Mouse (Mus musculus): Measurements from ENCODE around the gene Tut1. TPM values are rescaled to one million over a fixed set of nuclear protein-coding genes. Genes with fewer than 3 reads are reported as not detected.
A peak's percentile ranks its signal among the peaks of the same experiment; 100 is the strongest.

The Tut1 gene
- polyA plus RNA-seq, 1 experiment from 2014 or later = 19.8 TPM

DNA sequence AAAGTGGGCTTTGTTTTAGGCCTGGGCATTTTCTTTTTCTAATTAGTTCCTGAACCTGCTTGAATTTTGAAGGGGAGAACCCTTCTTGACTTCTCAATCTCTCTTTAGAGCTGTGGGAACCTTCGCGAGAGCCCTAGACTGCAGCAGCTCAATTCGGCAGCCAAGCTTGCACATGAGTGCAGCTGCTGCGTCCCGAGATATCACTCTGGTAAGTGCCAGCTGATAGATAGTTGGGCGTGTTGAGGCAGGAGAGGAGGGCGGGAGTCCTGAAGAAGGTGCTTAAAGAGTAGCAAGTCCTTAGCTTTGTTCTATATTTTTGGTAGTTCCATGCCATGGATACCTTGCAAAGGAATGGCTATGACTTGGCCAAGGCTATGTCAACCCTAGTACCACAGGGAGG lies 6.7 kb upstream of the Tut1 start:
- Histone ChIP-seq H3K36me3 (ENCODE audit: control insufficient read depth, insufficient read depth, low read length) (peaks cover 40% of the 10 kb centered on the region), H3K27me3 (ENCODE audit: control insufficient read depth, insufficient read depth, low read length) (no peaks in the 10 kb centered on the region), H3K9me3 (replicated peaks; ENCODE audit: control insufficient read depth, low read length) (no peaks in the 10 kb centered on the region), H3K4me1 (ENCODE audit: control insufficient read depth, insufficient read depth, low read length) (peaks cover 12% of the 10 kb centered on the region), H3K4me2 (no peak overlapping the region), H3K27ac (ENCODE audit: low read depth, low read length) (no peak overlapping the region), H3K4me3 (ENCODE audit: low read depth, low read length) (no peak overlapping the region), H3K9ac (ENCODE audit: low read depth, low read length) (no peak overlapping the region)
- no peak for ATAC-seq (replicated peaks; ENCODE audit: insufficient number of reproducible peaks, low FRiP score, low TSS enrichment)
- 85% methylated on average over 7 of the region's 7 CpGs for WGBS (ENCODE audit: insufficient replicate concordance)

GRCm38 (mm10) chr19:8950190-8950589 lies 3.5 kb upstream of the Tut1 start:
- ATAC-seq (replicated peaks; ENCODE audit: insufficient number of reproducible peaks, low FRiP score, low TSS enrichment) = no peak
- Histone ChIP-seq H3K9ac (ENCODE audit: low read depth, low read length) (no peak overlapping the region), H3K4me3 (ENCODE audit: low read depth, low read length) (no peak overlapping the region), H3K9me3 (replicated peaks; ENCODE audit: control insufficient read depth, low read length) (no peaks in the 10 kb centered on the region), H3K36me3 (ENCODE audit: control insufficient read depth, insufficient read depth, low read length) (peaks cover 44% of the 10 kb centered on the region), H3K27ac (ENCODE audit: low read depth, low read length) (no peak overlapping the region), H3K4me2 (no peak overlapping the region), H3K27me3 (ENCODE audit: control insufficient read depth, insufficient read depth, low read length) (no peaks in the 10 kb centered on the region), H3K4me1 (ENCODE audit: control insufficient read depth, insufficient read depth, low read length) (peaks cover 7% of the 10 kb centered on the region)
- 90% methylated on average over 5 of the region's 5 CpGs for WGBS (ENCODE audit: insufficient replicate concordance)

DNA sequence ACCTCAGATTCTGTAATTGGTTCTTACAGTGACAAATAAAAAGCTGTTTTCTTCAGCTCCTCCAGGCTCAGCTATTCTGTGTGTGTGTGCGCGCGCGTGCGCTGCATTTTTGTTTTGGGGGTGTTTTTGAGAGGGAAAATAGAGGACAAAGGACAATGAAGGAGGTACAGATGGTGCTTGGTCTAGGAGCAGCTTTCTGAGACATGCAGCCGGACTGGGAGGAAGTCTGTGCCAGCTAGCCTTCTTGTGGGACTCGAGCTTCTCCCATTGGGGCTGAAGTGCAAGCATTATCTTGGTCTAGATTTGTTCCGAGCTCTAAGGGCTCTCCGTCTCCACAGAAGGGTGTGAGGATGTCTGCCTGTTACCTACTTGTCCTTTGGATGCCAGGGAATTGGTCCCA lies 1.4 kb upstream of the Tut1 start:
- Histone ChIP-seq H3K36me3 (ENCODE audit: control insufficient read depth, insufficient read depth, low read length) (peaks cover 32% of the 10 kb centered on the region), H3K4me3 (ENCODE audit: low read depth, low read length) (no peak overlapping the region), H3K9me3 (replicated peaks; ENCODE audit: control insufficient read depth, low read length) (no peaks in the 10 kb centered on the region), H3K4me1 (ENCODE audit: control insufficient read depth, insufficient read depth, low read length) (peaks cover 7% of the 10 kb centered on the region; the same call in 1 of the 2 replicates), H3K4me2 (no peak overlapping the region; the same call in 1 of the 2 replicates), H3K27me3 (ENCODE audit: control insufficient read depth, insufficient read depth, low read length) (no peaks in the 10 kb centered on the region), H3K27ac (ENCODE audit: low read depth, low read length) (no peak overlapping the region), H3K9ac (ENCODE audit: low read depth, low read length) (peak overlapping the region; percentile 43; the same call in 1 of the 2 replicates)
- no peak for ATAC-seq (replicated peaks; ENCODE audit: insufficient number of reproducible peaks, low FRiP score, low TSS enrichment)
- 90% methylated on average over 9 of the region's 9 CpGs for WGBS (ENCODE audit: insufficient replicate concordance)

- ATAC-seq (replicated peaks; ENCODE audit: insufficient number of reproducible peaks, low FRiP score, low TSS enrichment) = no peak
- peaks cover 7% of the 10 kb centered on the region; the same call in 1 of the 2 replicates for H3K4me1 ChIP-seq (ENCODE audit: control insufficient read depth, insufficient read depth, low read length)
- no peaks in the 10 kb centered on the region for H3K9me3 ChIP-seq (replicated peaks; ENCODE audit: control insufficient read depth, low read length)
- no peaks in the 10 kb centered on the region for H3K27me3 ChIP-seq (ENCODE audit: control insufficient read depth, insufficient read depth, low read length)
- peak overlapping the region; percentile 91 for H3K4me2 ChIP-seq
- peak overlapping the region; percentile 85 for H3K9ac ChIP-seq (ENCODE audit: low read depth, low read length)
- H3K36me3 ChIP-seq (ENCODE audit: control insufficient read depth, insufficient read depth, low read length) = peaks cover 21% of the 10 kb centered on the region
- peak overlapping the region; percentile 71 for H3K27ac ChIP-seq (ENCODE audit: low read depth, low read length)
- peak overlapping the region; percentile 86 for H3K4me3 ChIP-seq (ENCODE audit: low read depth, low read length)
- 6% methylated on average over 9 of the region's 9 CpGs for WGBS (ENCODE audit: insufficient replicate concordance)
Observed at GRCm38 (mm10) chr19:8954171-8954570, 524 bp downstream of the Tut1 start.

GRCm38 (mm10) chr19:8962256-8962655 lies 8.6 kb downstream of the Tut1 start:
- Histone ChIP-seq H3K27me3 (ENCODE audit: control insufficient read depth, insufficient read depth, low read length) (no peaks in the 10 kb centered on the region), H3K9me3 (replicated peaks; ENCODE audit: control insufficient read depth, low read length) (no peaks in the 10 kb centered on the region), H3K36me3 (ENCODE audit: control insufficient read depth, insufficient read depth, low read length) (peaks cover 38% of the 10 kb centered on the region), H3K9ac (ENCODE audit: low read depth, low read length) (no peak overlapping the region), H3K4me3 (ENCODE audit: low read depth, low read length) (no peak overlapping the region), H3K27ac (ENCODE audit: low read depth, low read length) (no peak overlapping the region), H3K4me2 (no peak overlapping the region), H3K4me1 (ENCODE audit: control insufficient read depth, insufficient read depth, low read length) (peaks cover 5% of the 10 kb centered on the region)
- no peak for ATAC-seq (replicated peaks; ENCODE audit: insufficient number of reproducible peaks, low FRiP score, low TSS enrichment)
- 88% methylated on average over 2 of the region's 2 CpGs for WGBS (ENCODE audit: insufficient replicate concordance)

DNA sequence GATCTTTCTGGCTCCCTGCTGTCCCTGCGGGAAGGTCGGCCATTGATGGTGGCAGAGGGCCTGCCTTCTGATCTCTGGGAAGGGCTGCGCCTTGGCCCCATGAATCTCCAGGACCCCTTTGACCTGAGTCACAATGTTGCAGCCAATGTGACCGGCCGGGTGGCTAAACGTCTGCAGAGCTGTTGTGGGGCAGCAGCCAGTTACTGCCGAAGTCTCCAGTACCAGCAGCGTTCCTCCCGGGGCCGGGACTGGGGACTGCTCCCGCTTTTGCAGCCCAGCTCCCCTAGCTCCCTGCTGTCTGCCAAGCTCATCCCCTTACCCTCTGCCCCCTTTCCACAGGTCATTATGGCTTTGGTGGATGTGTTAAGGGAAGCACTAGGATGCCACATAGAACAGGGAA lies 11.4 kb downstream of the Tut1 start:
- Histone ChIP-seq H3K4me1 (ENCODE audit: control insufficient read depth, insufficient read depth, low read length) (peaks cover 9% of the 10 kb centered on the region), H3K27ac (ENCODE audit: low read depth, low read length) (no peak overlapping the region; the same call in 1 of the 2 replicates), H3K4me3 (ENCODE audit: low read depth, low read length) (no peak overlapping the region), H3K9me3 (replicated peaks; ENCODE audit: control insufficient read depth, low read length) (no peaks in the 10 kb centered on the region), H3K9ac (ENCODE audit: low read depth, low read length) (0 out of 2 replicates have a peak overlapping the region, but pooled peaks have one; percentile 16), H3K36me3 (ENCODE audit: control insufficient read depth, insufficient read depth, low read length) (peaks cover 40% of the 10 kb centered on the region), H3K27me3 (ENCODE audit: control insufficient read depth, insufficient read depth, low read length) (no peaks in the 10 kb centered on the region), H3K4me2 (no peak overlapping the region)
- ATAC-seq (replicated peaks; ENCODE audit: insufficient number of reproducible peaks, low FRiP score, low TSS enrichment) = no peak
- WGBS (ENCODE audit: insufficient replicate concordance) = 86% methylated on average over 11 of the region's 11 CpGs

DNA sequence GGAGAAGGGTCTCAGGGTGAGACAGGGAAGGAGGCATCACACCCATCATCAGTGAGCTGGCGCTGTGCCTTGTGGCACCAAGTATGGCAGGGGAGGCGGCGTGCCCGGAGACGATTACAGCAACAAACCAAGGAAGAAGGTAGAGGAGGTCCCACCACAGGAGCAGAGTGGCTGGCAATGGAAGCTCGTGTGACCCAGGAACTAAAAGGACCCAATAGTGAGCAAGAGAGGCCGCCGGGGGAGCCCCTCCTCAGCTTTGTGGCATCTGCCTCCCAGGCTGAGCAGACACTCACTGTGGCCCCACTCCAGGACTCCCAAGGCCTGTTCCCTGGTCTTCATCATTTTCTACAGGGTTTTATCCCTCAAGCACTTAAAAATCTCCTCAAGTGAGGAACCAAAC lies 12.1 kb downstream of the Tut1 start:
- Histone ChIP-seq H3K4me1 (ENCODE audit: control insufficient read depth, insufficient read depth, low read length) (peaks cover 9% of the 10 kb centered on the region), H3K9ac (ENCODE audit: low read depth, low read length) (peak overlapping the region; percentile 87), H3K4me3 (ENCODE audit: low read depth, low read length) (peak overlapping the region; percentile 70), H3K27ac (ENCODE audit: low read depth, low read length) (peak overlapping the region; percentile 90), H3K36me3 (ENCODE audit: control insufficient read depth, insufficient read depth, low read length) (peaks cover 46% of the 10 kb centered on the region), H3K4me2 (peak overlapping the region; percentile 80), H3K27me3 (ENCODE audit: control insufficient read depth, insufficient read depth, low read length) (no peaks in the 10 kb centered on the region), H3K9me3 (replicated peaks; ENCODE audit: control insufficient read depth, low read length) (no peaks in the 10 kb centered on the region)
- 63% methylated on average over 8 of the region's 8 CpGs for WGBS (ENCODE audit: insufficient replicate concordance)
- no peak for ATAC-seq (replicated peaks; ENCODE audit: insufficient number of reproducible peaks, low FRiP score, low TSS enrichment)

GRCm38 (mm10) chr19:8966198-8966589 lies 12.5 kb downstream of the Tut1 start:
- Histone ChIP-seq H3K9ac (ENCODE audit: low read depth, low read length) (peak overlapping the region; percentile 87), H3K36me3 (ENCODE audit: control insufficient read depth, insufficient read depth, low read length) (peaks cover 50% of the 10 kb centered on the region), H3K27me3 (ENCODE audit: control insufficient read depth, insufficient read depth, low read length) (no peaks in the 10 kb centered on the region), H3K4me2 (peak overlapping the region; percentile 80), H3K4me3 (ENCODE audit: low read depth, low read length) (peak overlapping the region; percentile 70), H3K27ac (ENCODE audit: low read depth, low read length) (peak overlapping the region; percentile 90), H3K4me1 (ENCODE audit: control insufficient read depth, insufficient read depth, low read length) (peaks cover 9% of the 10 kb centered on the region), H3K9me3 (replicated peaks; ENCODE audit: control insufficient read depth, low read length) (no peaks in the 10 kb centered on the region)
- 36% methylated on average over 5 of the region's 5 CpGs for WGBS (ENCODE audit: insufficient replicate concordance)
- ATAC-seq (replicated peaks; ENCODE audit: insufficient number of reproducible peaks, low FRiP score, low TSS enrichment) = no peak

- no peaks in the 10 kb centered on the region for H3K27me3 ChIP-seq (ENCODE audit: control insufficient read depth, insufficient read depth, low read length)
- ATAC-seq (replicated peaks; ENCODE audit: insufficient number of reproducible peaks, low FRiP score, low TSS enrichment) = peak; percentile 98
- WGBS (ENCODE audit: insufficient replicate concordance) = under 1% methylated on average over 52 of the region's 52 CpGs
- H3K27ac ChIP-seq (ENCODE audit: low read depth, low read length) = peak within 1 kb of the TSS; percentile 90
- H3K4me1 ChIP-seq (ENCODE audit: control insufficient read depth, insufficient read depth, low read length) = peaks cover 9% of the 10 kb centered on the region
- peaks cover 50% of the 10 kb centered on the region for H3K36me3 ChIP-seq (ENCODE audit: control insufficient read depth, insufficient read depth, low read length)
- peak within 1 kb of the TSS; percentile 89 for H3K9ac ChIP-seq (ENCODE audit: low read depth, low read length)
- peak within 1 kb of the TSS; percentile 70 for H3K4me3 ChIP-seq (ENCODE audit: low read depth, low read length)
- no peaks in the 10 kb centered on the region for H3K9me3 ChIP-seq (replicated peaks; ENCODE audit: control insufficient read depth, low read length)
- H3K4me2 ChIP-seq = peak within 1 kb of the TSS; percentile 80
Observed at GRCm38 (mm10) chr19:8966590-8967372, 13.1 kb downstream of the Tut1 start, which contains the start of gene Eef1g. Eef1g (plus strand) TSS chr19:8967041.

All from heart, embryonic 11.5 days (tissue).